Mouse (Mus musculus) frontal cortex, postnatal 14 days (tissue): Measurements from ENCODE around the gene Tnik.

ENCODE experiments used
- DNase-seq, 2 experiments: peaks; one replicate each; pipeline ENCODE4 v3.0.0; 2022; ENCODE audit warnings: low spot score in 2 of 2

The Tnik gene

DNA sequence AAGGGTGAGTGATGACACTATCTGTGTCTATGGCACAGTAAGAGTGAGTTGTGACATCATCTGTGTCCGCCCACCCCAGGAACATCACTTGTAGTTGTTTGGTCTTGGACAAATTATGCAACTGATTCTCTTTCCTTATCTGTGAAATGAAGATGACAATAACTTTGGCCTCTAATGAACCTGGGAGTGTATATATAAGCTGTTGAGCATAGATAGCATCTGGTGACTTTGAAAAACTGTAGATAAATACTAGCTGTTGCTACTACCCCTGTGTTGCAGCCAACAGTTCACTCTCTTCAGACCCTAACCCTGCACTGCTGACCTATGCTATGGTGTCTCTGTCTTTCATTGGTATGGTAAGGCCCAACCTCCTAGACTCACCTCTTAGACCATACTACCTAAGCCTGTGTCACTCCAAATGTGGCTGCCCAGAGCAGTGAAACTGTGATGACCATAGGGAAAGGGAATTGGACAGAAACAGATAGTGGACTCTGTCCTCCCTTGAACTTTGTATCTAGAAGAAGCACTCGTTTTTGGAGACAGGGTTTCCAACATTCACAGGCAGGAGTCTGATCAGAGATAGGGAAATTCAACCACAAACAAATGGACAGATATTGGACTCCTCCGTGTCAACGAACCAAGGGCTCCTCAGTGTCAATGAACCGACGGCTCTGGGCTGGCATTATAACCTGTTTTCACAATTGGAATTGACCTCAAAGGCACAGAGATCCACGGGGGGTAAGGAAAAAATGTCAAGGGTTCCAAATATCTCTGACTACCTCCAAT lies 451.1 kb downstream of the Tnik start:
- DNase-seq = no peak

DNA sequence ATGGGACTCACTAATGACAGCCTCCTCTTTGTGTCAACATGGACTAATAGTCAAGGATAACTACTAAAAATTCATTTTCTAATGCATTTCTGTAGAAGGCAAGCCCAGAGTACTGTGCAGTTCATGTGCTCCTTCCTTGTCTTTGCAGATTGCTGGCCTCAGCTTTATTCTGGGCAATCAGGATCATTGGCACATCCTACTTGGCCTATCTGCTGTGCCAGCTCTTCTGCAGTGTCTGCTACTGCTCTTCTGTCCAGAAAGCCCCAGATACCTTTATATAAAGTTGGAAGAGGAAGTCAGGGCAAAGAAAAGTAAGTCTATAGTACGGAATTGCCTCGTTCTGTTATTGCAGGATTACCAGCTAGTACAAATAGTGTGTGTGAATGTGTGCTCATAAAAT lies 455.5 kb downstream of the Tnik start:
- no peak for DNase-seq

DNA sequence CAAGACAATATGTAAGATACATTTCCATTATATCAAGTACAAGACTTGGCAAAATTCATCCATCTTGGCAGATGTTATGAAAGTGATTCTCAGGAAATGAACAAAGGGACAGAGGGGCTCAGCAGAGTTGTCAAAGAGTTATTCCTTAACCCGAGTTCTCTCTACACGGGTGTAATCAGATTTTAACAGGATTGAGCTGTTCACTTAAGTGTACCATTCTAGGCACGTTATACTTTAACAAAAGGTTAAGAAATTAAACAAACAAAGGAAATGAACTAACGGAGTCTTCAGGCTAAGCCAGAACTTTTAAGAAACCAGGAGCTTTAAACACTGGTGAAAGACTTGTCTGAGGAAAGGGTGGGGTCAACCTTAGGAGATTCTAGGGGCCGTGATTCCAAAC lies 458.2 kb downstream of the Tnik start:
- DNase-seq = no peak

DNA sequence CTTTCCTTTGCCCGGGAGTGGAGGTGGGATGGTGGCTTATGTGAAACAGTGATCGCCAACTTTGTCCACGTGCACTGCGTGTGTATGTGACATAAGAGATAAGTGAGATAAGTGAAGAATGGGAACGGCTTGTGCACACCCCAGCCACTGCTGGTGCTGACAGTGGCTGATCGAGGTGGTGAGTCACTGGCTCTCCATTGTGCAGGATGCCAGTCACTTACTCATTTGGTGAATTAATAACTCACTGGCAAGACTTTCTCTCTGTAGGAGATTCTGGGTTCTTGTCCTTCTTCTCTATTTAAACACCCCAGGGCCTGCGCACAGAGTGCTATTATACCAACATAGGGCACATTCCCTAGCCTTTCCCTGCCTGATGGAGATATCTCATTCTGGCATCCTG lies 458.8 kb downstream of the Tnik start:
- DNase-seq = no peak

DNA sequence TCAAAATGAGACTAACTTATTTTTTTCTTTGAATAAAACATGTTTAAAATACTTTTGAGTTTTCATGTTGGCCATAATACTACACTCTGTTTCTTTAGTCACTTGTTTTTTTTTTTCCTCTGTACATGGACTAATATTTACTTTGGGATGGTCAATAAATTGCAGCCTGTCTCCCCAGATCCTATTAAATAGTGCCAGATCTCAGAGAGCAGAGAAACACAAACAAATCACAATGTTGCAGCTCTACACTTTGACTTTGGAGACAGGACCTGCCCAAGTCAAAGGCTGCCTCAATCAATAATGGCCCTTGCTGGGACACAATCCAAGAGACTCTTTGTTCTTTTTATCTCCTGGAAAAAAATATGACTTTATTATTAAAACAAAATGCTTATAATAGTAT lies 459.5 kb downstream of the Tnik start:
- DNase-seq = no peak

GRCm38 (mm10) chr3:28723534-28723933 lies 460.5 kb downstream of the Tnik start:
- no peak for DNase-seq

DNA sequence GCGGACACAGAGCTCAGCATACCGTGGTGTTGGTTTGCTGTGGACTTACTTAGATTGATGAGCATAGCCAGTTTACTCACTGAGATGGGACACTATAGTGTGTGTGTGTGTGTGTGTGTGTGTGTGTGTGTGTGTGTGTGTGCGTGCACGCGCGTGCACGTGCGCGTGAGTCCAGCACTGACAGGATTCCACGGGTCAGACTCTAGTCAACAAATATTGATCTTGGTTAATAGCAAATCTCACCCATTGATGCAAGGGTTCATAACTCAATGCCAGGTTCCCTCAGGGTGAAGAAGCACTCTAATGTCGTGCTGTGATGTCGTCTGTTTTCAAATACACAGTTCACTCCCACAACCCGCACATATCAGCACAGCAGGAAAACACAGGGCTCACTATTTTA lies 462.2 kb downstream of the Tnik start:
- DNase-seq = no peak
